Mouse (Mus musculus): ENCODE data around the gene Ccl6. TPM values are rescaled to one million over a fixed set of nuclear protein-coding genes. Genes with fewer than 3 reads are reported as not detected.

Gene Ccl6
- polyA plus RNA-seq, 1 experiment from 2014 or later, result 2.8 TPM

GRCm38 (mm10) chr11:83584232-83584631 is 8.7 kb downstream of the Ccl6 start:
- Histone ChIP-seq H3K9me3 (ENCODE audit: control insufficient read depth, low read length) (no peaks in the 10 kb centered on the region), H3K4me1 (ENCODE audit: control insufficient read depth, insufficient read depth, low read length) (no peaks in the 10 kb centered on the region), H3K9ac (replicated peaks; ENCODE audit: low read length) (no peak overlapping the region), H3K4me3 (replicated peaks; ENCODE audit: low read depth, low read length) (no peak overlapping the region), H3K4me2 (ENCODE audit: low read length) (no peak overlapping the region), H3K27ac (replicated peaks; ENCODE audit: low read depth, low read length) (no peak overlapping the region), H3K36me3 (ENCODE audit: control insufficient read depth, insufficient read depth, low read length) (no peaks in the 10 kb centered on the region), H3K27me3 (ENCODE audit: control insufficient read depth, insufficient read depth, low read length) (no peaks in the 10 kb centered on the region)
- DNase-seq, result no peak
- WGBS, result 74% methylated on average over 2 of the region's 2 CpGs
- ATAC-seq (ENCODE audit: low FRiP score, low TSS enrichment), result no peak

GRCm38 (mm10) chr11:83583450-83583754 is 9.5 kb downstream of the Ccl6 start:
- H3K36me3 ChIP-seq (ENCODE audit: control insufficient read depth, insufficient read depth, low read length), result no peaks in the 10 kb centered on the region

GRCm38 (mm10) chr11:83582626-83583449 is 10.0 kb downstream of the Ccl6 start:
- H3K9me3 ChIP-seq (ENCODE audit: control insufficient read depth, low read length), result no peaks in the 10 kb centered on the region
- H3K36me3 ChIP-seq (ENCODE audit: control insufficient read depth, insufficient read depth, low read length), result no peaks in the 10 kb centered on the region
- no peaks in the 10 kb centered on the region for H3K4me1 ChIP-seq (ENCODE audit: control insufficient read depth, insufficient read depth, low read length)
- H3K27ac ChIP-seq (replicated peaks; ENCODE audit: low read depth, low read length), result no peak overlapping the region
- no peak overlapping the region for H3K9ac ChIP-seq (replicated peaks; ENCODE audit: low read length)
- WGBS, result 75% methylated on average over 4 of the region's 4 CpGs
- no peaks in the 10 kb centered on the region for H3K27me3 ChIP-seq (ENCODE audit: control insufficient read depth, insufficient read depth, low read length)
- ATAC-seq (ENCODE audit: low FRiP score, low TSS enrichment) (no peak), DNase-seq (no peak)
- H3K4me2 ChIP-seq (ENCODE audit: low read length), result no peak overlapping the region
- no peak overlapping the region for H3K4me3 ChIP-seq (replicated peaks; ENCODE audit: low read depth, low read length)

More at GRCm38 (mm10) chr11:83583450-83583754, 9.5 kb downstream of the Ccl6 start:
- Histone ChIP-seq H3K4me2 (ENCODE audit: low read length) (no peak overlapping the region), H3K4me3 (replicated peaks; ENCODE audit: low read depth, low read length) (no peak overlapping the region), H3K27me3 (ENCODE audit: control insufficient read depth, insufficient read depth, low read length) (no peaks in the 10 kb centered on the region), H3K9me3 (ENCODE audit: control insufficient read depth, low read length) (no peaks in the 10 kb centered on the region), H3K27ac (replicated peaks; ENCODE audit: low read depth, low read length) (no peak overlapping the region), H3K4me1 (ENCODE audit: control insufficient read depth, insufficient read depth, low read length) (no peaks in the 10 kb centered on the region), H3K9ac (replicated peaks; ENCODE audit: low read length) (no peak overlapping the region)
- no peak for DNase-seq
- no peak for ATAC-seq (ENCODE audit: low FRiP score, low TSS enrichment)

- DNase-seq (no peak), ATAC-seq (ENCODE audit: low FRiP score, low TSS enrichment) (no peak)
- WGBS, result 83% methylated on average over 4 of the region's 4 CpGs
Observed at GRCm38 (mm10) chr11:83581626-83582610, 11.0 kb downstream of the Ccl6 start.

GRCm38 (mm10) chr11:83580699-83581232 is 12.1 kb downstream of the Ccl6 start:
- Histone ChIP-seq H3K27me3 (ENCODE audit: control insufficient read depth, insufficient read depth, low read length) (no peaks in the 10 kb centered on the region), H3K9me3 (ENCODE audit: control insufficient read depth, low read length) (no peaks in the 10 kb centered on the region), H3K27ac (replicated peaks; ENCODE audit: low read depth, low read length) (no peak overlapping the region), H3K4me3 (replicated peaks; ENCODE audit: low read depth, low read length) (no peak overlapping the region), H3K9ac (replicated peaks; ENCODE audit: low read length) (no peak overlapping the region), H3K4me2 (ENCODE audit: low read length) (no peak overlapping the region), H3K4me1 (ENCODE audit: control insufficient read depth, insufficient read depth, low read length) (no peaks in the 10 kb centered on the region), H3K36me3 (ENCODE audit: control insufficient read depth, insufficient read depth, low read length) (no peaks in the 10 kb centered on the region)
- 63% methylated on average over 1 of the region's 1 CpGs for WGBS
- no peak for DNase-seq
- ATAC-seq (ENCODE audit: low FRiP score, low TSS enrichment), result no peak

More at GRCm38 (mm10) chr11:83581626-83582610, 11.0 kb downstream of the Ccl6 start:
- Histone ChIP-seq H3K4me3 (replicated peaks; ENCODE audit: low read depth, low read length) (no peak overlapping the region), H3K27me3 (ENCODE audit: control insufficient read depth, insufficient read depth, low read length) (no peaks in the 10 kb centered on the region), H3K4me1 (ENCODE audit: control insufficient read depth, insufficient read depth, low read length) (no peaks in the 10 kb centered on the region), H3K9ac (replicated peaks; ENCODE audit: low read length) (no peak overlapping the region), H3K9me3 (ENCODE audit: control insufficient read depth, low read length) (no peaks in the 10 kb centered on the region), H3K27ac (replicated peaks; ENCODE audit: low read depth, low read length) (no peak overlapping the region), H3K4me2 (ENCODE audit: low read length) (no peak overlapping the region), H3K36me3 (ENCODE audit: control insufficient read depth, insufficient read depth, low read length) (no peaks in the 10 kb centered on the region)

- Histone ChIP-seq H3K9ac (replicated peaks; ENCODE audit: low read length) (no peak overlapping the region), H3K9me3 (ENCODE audit: control insufficient read depth, low read length) (no peaks in the 10 kb centered on the region), H3K4me3 (replicated peaks; ENCODE audit: low read depth, low read length) (no peak overlapping the region), H3K27ac (replicated peaks; ENCODE audit: low read depth, low read length) (no peak overlapping the region), H3K36me3 (ENCODE audit: control insufficient read depth, insufficient read depth, low read length) (no peaks in the 10 kb centered on the region), H3K4me1 (ENCODE audit: control insufficient read depth, insufficient read depth, low read length) (no peaks in the 10 kb centered on the region), H3K4me2 (ENCODE audit: low read length) (no peak overlapping the region), H3K27me3 (ENCODE audit: control insufficient read depth, insufficient read depth, low read length) (no peaks in the 10 kb centered on the region)
- 86% methylated on average over 3 of the region's 3 CpGs for WGBS
- ATAC-seq (ENCODE audit: low FRiP score, low TSS enrichment), result no peak
- DNase-seq, result no peak
Observed at GRCm38 (mm10) chr11:83578999-83579398, 13.9 kb downstream of the Ccl6 start.

- H3K9ac ChIP-seq (replicated peaks; ENCODE audit: low read length), result no peak within 1 kb of the TSS
- no peak within 1 kb of the TSS for H3K4me3 ChIP-seq (replicated peaks; ENCODE audit: low read depth, low read length)
- H3K36me3 ChIP-seq (ENCODE audit: control insufficient read depth, insufficient read depth, low read length), result no peaks in the 10 kb centered on the region
- H3K27me3 ChIP-seq (ENCODE audit: control insufficient read depth, insufficient read depth, low read length), result no peaks in the 10 kb centered on the region
- ATAC-seq (ENCODE audit: low FRiP score, low TSS enrichment), result no peak
- WGBS, result 48% methylated on average over 2 of the region's 2 CpGs
- H3K4me1 ChIP-seq (ENCODE audit: control insufficient read depth, insufficient read depth, low read length), result no peaks in the 10 kb centered on the region
- no peaks in the 10 kb centered on the region for H3K9me3 ChIP-seq (ENCODE audit: control insufficient read depth, low read length)
- no peak within 1 kb of the TSS for H3K4me2 ChIP-seq (ENCODE audit: low read length)
- H3K27ac ChIP-seq (replicated peaks; ENCODE audit: low read depth, low read length), result no peak within 1 kb of the TSS
- no peak for DNase-seq
Observed at GRCm38 (mm10) chr11:83578186-83578760, 14.6 kb downstream of the Ccl6 start, which contains the start of gene Ccl9. TSS of gene Ccl9 (minus strand) at chr11:83578636.

GRCm38 (mm10) chr11:83576927-83577555 is 15.8 kb downstream of the Ccl6 start:
- DNase-seq (no peak), ATAC-seq (ENCODE audit: low FRiP score, low TSS enrichment) (no peak)
- Histone ChIP-seq H3K9ac (replicated peaks; ENCODE audit: low read length) (no peak overlapping the region), H3K4me2 (ENCODE audit: low read length) (no peak overlapping the region), H3K36me3 (ENCODE audit: control insufficient read depth, insufficient read depth, low read length) (no peaks in the 10 kb centered on the region), H3K9me3 (ENCODE audit: control insufficient read depth, low read length) (no peaks in the 10 kb centered on the region), H3K4me3 (replicated peaks; ENCODE audit: low read depth, low read length) (no peak overlapping the region), H3K4me1 (ENCODE audit: control insufficient read depth, insufficient read depth, low read length) (no peaks in the 10 kb centered on the region), H3K27ac (replicated peaks; ENCODE audit: low read depth, low read length) (no peak overlapping the region), H3K27me3 (ENCODE audit: control insufficient read depth, insufficient read depth, low read length) (no peaks in the 10 kb centered on the region)
- WGBS, result 84% methylated on average over 4 of the region's 4 CpGs
